ENCODE assay signal across 18 mouse cellular contexts in the genomic region with DNA sequence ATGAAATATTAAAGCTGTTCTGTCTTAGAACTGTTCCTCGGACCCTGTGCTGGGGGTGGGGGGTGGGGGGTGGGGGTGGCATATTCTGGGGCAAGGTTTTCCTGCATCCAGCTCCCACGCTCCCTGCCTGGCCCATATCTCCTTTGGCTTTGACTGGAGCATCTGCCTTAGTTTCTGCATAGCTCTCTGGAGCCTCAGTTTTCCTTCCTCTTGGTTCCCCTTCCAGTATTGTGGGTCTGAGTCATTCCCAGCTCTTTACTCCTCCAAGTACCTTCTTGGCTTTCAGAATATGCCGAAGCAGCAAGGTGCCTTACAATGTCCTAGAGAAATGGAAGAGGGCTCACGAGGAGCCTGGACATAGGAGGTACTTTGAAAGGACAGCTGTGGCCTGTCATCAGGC. TPM values are rescaled to one million over a fixed set of nuclear protein-coding genes. Genes with fewer than 3 reads are reported as not detected.
"Had no signal": no experiment of that assay in that cellular context is flagged by ENCODE, and none has a peak within 500 bp of the region (broad histone marks: within the 10 kb centered on the region; RNA-seq: fewer than 3 reads in every experiment).

No protein-coding gene starts in this region.

- H3K27ac ChIP-seq: neural tube, embryonic 12.5 days; neural tube, embryonic 13.5 days; neural tube, embryonic 15.5 days; stomach, embryonic 15.5 days; stomach, postnatal 0 days had no signal

- H3K4me3 ChIP-seq: neural tube, embryonic 12.5 days; neural tube, embryonic 13.5 days; neural tube, embryonic 15.5 days; stomach, embryonic 15.5 days had no signal

- H3K4me1 ChIP-seq: neural tube, embryonic 12.5 days; neural tube, embryonic 13.5 days had no signal

- H3K27me3 ChIP-seq: neural tube, embryonic 12.5 days; neural tube, embryonic 13.5 days; neural tube, embryonic 15.5 days; stomach, embryonic 15.5 days had no signal

- DNase-seq: retina, postnatal 1 day; right cerebral cortex, postnatal 14 days; right cerebral cortex, postnatal 25 days; right cerebral cortex, postnatal 4 days; spleen, adult 18-20 months; thymus, adult 18-20 months; thymus, adult 2 months; thymus, postnatal 14 days; thymus, postnatal 25 days; thymus, postnatal 36 days; thymus, postnatal 4 days had no signal

RNA-seq across cellular contexts. Expression of a gene that starts 36.4 kb away (rescaled TPM):
- total RNA-seq: neutrophil, adult 5-6 weeks had no signal
- polyA plus RNA-seq: neural tube, embryonic 14.5 days; neural tube, embryonic 15.5 days had no signal
